Mouse (Mus musculus) myocyte (in vitro differentiated cells): ENCODE results near the gene Nhp2. TPM values are rescaled to one million over a fixed set of nuclear protein-coding genes. Genes with fewer than 3 reads are reported as not detected.

Source experiments
- H3K27me3 ChIP-seq: one replicate; pipeline ENCODE4 v1.6.1; 2011; ENCODE audit not compliant: control insufficient read depth, insufficient read depth, insufficient read length
- H3K36me3 ChIP-seq: one replicate; pipeline ENCODE4 v1.6.1; 2011; ENCODE audit not compliant: control insufficient read depth, insufficient read depth
- H3K4me2 ChIP-seq: one replicate; pipeline ENCODE4 v1.6.1; 2011; ENCODE audit warnings: low read depth, control low read depth
- H3K4me3 ChIP-seq: one replicate; pipeline ENCODE4 v1.5.1; 2011; ENCODE audit warnings: mild to moderate bottlenecking, control low read depth, moderate library complexity
- H3K79me2 ChIP-seq: one replicate; pipeline ENCODE4 v1.6.1; 2011; ENCODE audit not compliant: control insufficient read depth, insufficient read depth
- H3ac ChIP-seq: one replicate; pipeline ENCODE4 v1.6.1; 2011; ENCODE audit not compliant: control insufficient read depth, insufficient read length
- CEBPB ChIP-seq: IDR thresholded peaks from 2 replicates; pipeline ENCODE4 v1.6.1; 2011; ENCODE audit warnings: mild to moderate bottlenecking, moderate library complexity; ENCODE audit not compliant: poor library complexity, insufficient read depth, severe bottlenecking
- E2F4 ChIP-seq: IDR thresholded peaks from one replicate; pipeline ENCODE4 v1.6.1; 2011; ENCODE audit warnings: mild to moderate bottlenecking, control low read depth, moderate library complexity; ENCODE audit not compliant: insufficient read depth
- MAX ChIP-seq: IDR thresholded peaks from one replicate; pipeline ENCODE4 v1.6.1; 2011; ENCODE audit warnings: low read depth, mild to moderate bottlenecking, control low read depth
- MYOD1 ChIP-seq, 3 experiments: IDR thresholded peaks; one replicate each; pipeline ENCODE4 v1.6.1; 2011; ENCODE audit warnings: control low read depth in 2 of 3, low read depth in 2 of 3, mild to moderate bottlenecking in 2 of 3, moderate library complexity in 1 of 3; ENCODE audit not compliant: insufficient read length in 2 of 3, control insufficient read depth in 1 of 3
- MYOG ChIP-seq, 3 experiments: IDR thresholded peaks; one replicate each; pipeline ENCODE4 v1.6.1; 2011; ENCODE audit warnings: control low read depth in 2 of 3, low read depth in 2 of 3, mild to moderate bottlenecking in 2 of 3; ENCODE audit not compliant: insufficient read length in 2 of 3, control insufficient read depth in 1 of 3, insufficient read depth in 1 of 3
- POLR2A ChIP-seq: IDR thresholded peaks from one replicate; pipeline ENCODE4 v1.6.1; 2011; ENCODE audit warnings: low read depth, mild to moderate bottlenecking, control low read depth, moderate library complexity; ENCODE audit not compliant: insufficient read length
- POLR2AphosphoS2 ChIP-seq: IDR thresholded peaks from one replicate; pipeline ENCODE4 v1.6.1; 2011; ENCODE audit warnings: low read depth, control low read depth; ENCODE audit not compliant: insufficient read length
- REST ChIP-seq: IDR thresholded peaks from one replicate; pipeline ENCODE4 v1.6.1; 2011; ENCODE audit warnings: mild to moderate bottlenecking, control low read depth, moderate library complexity; ENCODE audit not compliant: insufficient read depth, insufficient read length
- SRF ChIP-seq: IDR thresholded peaks from one replicate; pipeline ENCODE4 v1.6.1; 2011; ENCODE audit warnings: low read depth; ENCODE audit not compliant: control insufficient read depth, insufficient read length
- TCF12 ChIP-seq: IDR thresholded peaks from one replicate; pipeline ENCODE4 v1.6.1; 2011; ENCODE audit warnings: mild to moderate bottlenecking, control low read depth; ENCODE audit not compliant: poor library complexity, insufficient read depth, severe bottlenecking
- TCF3 ChIP-seq: IDR thresholded peaks from one replicate; pipeline ENCODE4 v1.6.1; 2011; ENCODE audit warnings: low read depth, control low read depth; ENCODE audit not compliant: insufficient read length
- USF1 ChIP-seq: IDR thresholded peaks from one replicate; pipeline ENCODE4 v1.6.1; 2011; ENCODE audit warnings: low read depth, mild to moderate bottlenecking, control low read depth, moderate library complexity
- polyA plus RNA-seq: library from polyadenylated mRNA; unstranded; fragments of >200 nt; fragmentation: generic; extraction: Trizol; gene quantifications from one replicate; pipeline ENCODE4 v1.2.1, GENCODE M21; 2012; ENCODE audit warnings: missing spikeins

The Nhp2 gene
- polyA plus RNA-seq, 1 experiment: 137 TPM

- no peak overlapping the region for H3ac ChIP-seq
- TF ChIP-seq CEBPB: no peak
- TF ChIP-seq USF1: no peak
- no peak for TF ChIP-seq TCF3
- TF ChIP-seq MYOG (IDR thresholded peaks at IDR 0.05; ENCODE audit: control insufficient read depth in 1 of 3, insufficient read depth in 1 of 3, insufficient read length in 2 of 3, low read depth in 2 of 3): no peak
- TF ChIP-seq POLR2AphosphoS2: no peak
- TF ChIP-seq TCF12: no peak
- no peak for TF ChIP-seq MYOD1 (IDR thresholded peaks at IDR 0.05; ENCODE audit: control insufficient read depth in 1 of 3, insufficient read length in 2 of 3, low read depth in 2 of 3)
- no peak for TF ChIP-seq MAX
- TF ChIP-seq E2F4: no peak
- no peak for TF ChIP-seq REST
- no peak for TF ChIP-seq SRF
- H3K4me3 ChIP-seq: peak overlapping the region; percentile 62
- H3K4me2 ChIP-seq: no peak overlapping the region
- H3K79me2 ChIP-seq: peaks cover 21% of the 10 kb centered on the region
- no peaks in the 10 kb centered on the region for H3K27me3 ChIP-seq
- peaks cover 25% of the 10 kb centered on the region for H3K36me3 ChIP-seq
Observed at GRCm38 (mm10) chr11:51621776-51622175, 2.2 kb downstream of the Nhp2 start.

- Histone ChIP-seq H3K36me3 (peaks cover 25% of the 10 kb centered on the region), H3K4me3 (no peak overlapping the region), H3K79me2 (peaks cover 21% of the 10 kb centered on the region), H3K27me3 (no peaks in the 10 kb centered on the region), H3K4me2 (no peak overlapping the region), H3ac (no peak overlapping the region)
- TF ChIP-seq TCF12: no peak
- TF ChIP-seq CEBPB: no peak
- TF ChIP-seq POLR2AphosphoS2: no peak
- no peak for TF ChIP-seq POLR2A
- no peak for TF ChIP-seq USF1
- no peak for TF ChIP-seq REST
- TF ChIP-seq SRF: no peak
- no peak for TF ChIP-seq TCF3
- TF ChIP-seq MYOD1 (IDR thresholded peaks at IDR 0.05; ENCODE audit: control insufficient read depth in 1 of 3, insufficient read length in 2 of 3, low read depth in 2 of 3): no peak
- no peak for TF ChIP-seq MAX
- TF ChIP-seq E2F4: no peak
- no peak for TF ChIP-seq MYOG (IDR thresholded peaks at IDR 0.05; ENCODE audit: control insufficient read depth in 1 of 3, insufficient read depth in 1 of 3, insufficient read length in 2 of 3, low read depth in 2 of 3)
Observed at GRCm38 (mm10) chr11:51622971-51623491, 3.5 kb downstream of the Nhp2 start.

- H3K79me2 ChIP-seq: peaks cover 16% of the 10 kb centered on the region
- no peak overlapping the region for H3K4me3 ChIP-seq
- H3K36me3 ChIP-seq: peaks cover 30% of the 10 kb centered on the region
- no peaks in the 10 kb centered on the region for H3K27me3 ChIP-seq
- no peak overlapping the region for H3K4me2 ChIP-seq
- TF ChIP-seq POLR2A (no peak), CEBPB (no peak), SRF (no peak), REST (no peak), TCF3 (no peak), MYOG (IDR thresholded peaks at IDR 0.05; ENCODE audit: control insufficient read depth in 1 of 3, insufficient read depth in 1 of 3, insufficient read length in 2 of 3, low read depth in 2 of 3) (no peak), MAX (no peak), MYOD1 (IDR thresholded peaks at IDR 0.05; ENCODE audit: control insufficient read depth in 1 of 3, insufficient read length in 2 of 3, low read depth in 2 of 3) (no peak), TCF12 (no peak), POLR2AphosphoS2 (no peak), E2F4 (no peak), USF1 (no peak)
- H3ac ChIP-seq: no peak overlapping the region
Observed at GRCm38 (mm10) chr11:51625187-51625820, 5.8 kb downstream of the Nhp2 start.

- H3K79me2 ChIP-seq: no peaks in the 10 kb centered on the region
- no peak overlapping the region for H3ac ChIP-seq
- H3K27me3 ChIP-seq: no peaks in the 10 kb centered on the region
- TF ChIP-seq MAX (no peak), POLR2A (peak; percentile 18), POLR2AphosphoS2 (peak; percentile 50), MYOG (IDR thresholded peaks at IDR 0.05; ENCODE audit: control insufficient read depth in 1 of 3, insufficient read depth in 1 of 3, insufficient read length in 2 of 3, low read depth in 2 of 3) (no peak), MYOD1 (IDR thresholded peaks at IDR 0.05; ENCODE audit: control insufficient read depth in 1 of 3, insufficient read length in 2 of 3, low read depth in 2 of 3) (no peak)
- H3K4me3 ChIP-seq: no peak overlapping the region
- peaks cover 24% of the 10 kb centered on the region for H3K36me3 ChIP-seq
- no peak overlapping the region for H3K4me2 ChIP-seq
Observed at GRCm38 (mm10) chr11:51627425-51627824, 7.9 kb downstream of the Nhp2 start.
